Mouse (Mus musculus): ENCODE data around the gene Tnc. TPM values are rescaled to one million over a fixed set of nuclear protein-coding genes. Genes with fewer than 3 reads are reported as not detected.
"Not testable (repeated sequence)": the region's sequence is repeated elsewhere in the genome, so short reads cannot be mapped to it uniquely, and the experiment has no call there.

Gene Tnc
- total RNA-seq, 2 experiments from 2014 or later: 40.9 to 41.6 TPM

GRCm38 (mm10) chr4:63961858-63962468 is 84.9 kb downstream of the Tnc start:
- DNase-seq: no peak

- no peak for DNase-seq
Measured at GRCm38 (mm10) chr4:63958601-63959000, 88.2 kb downstream of the Tnc start.

- DNase-seq: no peak
Measured at GRCm38 (mm10) chr4:63950054-63950453, 96.8 kb downstream of the Tnc start.

GRCm38 (mm10) chr4:63948688-63949073 is 98.1 kb downstream of the Tnc start:
- not testable (repeated sequence) for DNase-seq

- peak; percentile 58 for DNase-seq
Measured at GRCm38 (mm10) chr4:63948066-63948687, 98.6 kb downstream of the Tnc start.

DNA sequence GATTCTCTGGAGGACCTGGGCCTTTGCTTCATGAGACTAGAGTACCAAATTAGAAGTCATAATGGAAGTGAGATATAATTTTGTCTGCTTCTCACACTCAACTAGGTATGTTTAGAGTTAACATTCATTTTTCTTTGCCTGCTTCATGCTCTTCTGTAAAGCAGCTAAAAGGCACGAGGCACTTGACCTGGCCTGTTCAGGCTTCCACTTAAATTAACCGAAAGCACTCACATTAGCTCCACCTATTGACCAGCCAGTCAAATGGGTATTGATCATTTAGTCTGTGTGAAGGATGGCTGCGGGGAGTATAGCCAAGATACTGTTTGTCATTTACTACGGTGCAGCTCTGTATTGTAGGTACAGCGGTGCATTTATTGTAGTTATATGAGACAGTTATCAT is 103.0 kb downstream of the Tnc start:
- DNase-seq: no peak

DNA sequence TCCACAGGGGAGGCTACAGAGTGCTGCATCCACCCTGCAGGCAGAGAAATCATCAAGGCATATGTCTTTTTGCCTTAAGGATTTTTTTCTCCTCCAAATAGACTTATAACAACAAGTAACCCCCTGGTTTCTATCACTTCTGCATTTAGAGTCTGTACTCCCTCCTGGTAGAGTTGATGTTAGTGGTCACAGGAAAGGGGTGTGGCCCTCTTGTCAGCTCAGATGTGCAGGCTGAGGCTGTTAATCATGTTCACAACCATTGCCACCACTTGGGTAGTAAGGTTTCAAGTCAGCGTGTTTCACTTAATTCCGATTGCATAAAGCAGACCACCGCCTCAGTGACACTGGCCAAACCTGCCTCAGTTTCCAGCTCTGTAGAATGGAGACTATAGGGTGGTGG is 103.9 kb downstream of the Tnc start:
- DNase-seq: no peak

- DNase-seq: no peak
Measured at GRCm38 (mm10) chr4:63941420-63941819, 105.4 kb downstream of the Tnc start.

- no peak for DNase-seq
Measured at GRCm38 (mm10) chr4:63939428-63939827, 107.4 kb downstream of the Tnc start.

DNA sequence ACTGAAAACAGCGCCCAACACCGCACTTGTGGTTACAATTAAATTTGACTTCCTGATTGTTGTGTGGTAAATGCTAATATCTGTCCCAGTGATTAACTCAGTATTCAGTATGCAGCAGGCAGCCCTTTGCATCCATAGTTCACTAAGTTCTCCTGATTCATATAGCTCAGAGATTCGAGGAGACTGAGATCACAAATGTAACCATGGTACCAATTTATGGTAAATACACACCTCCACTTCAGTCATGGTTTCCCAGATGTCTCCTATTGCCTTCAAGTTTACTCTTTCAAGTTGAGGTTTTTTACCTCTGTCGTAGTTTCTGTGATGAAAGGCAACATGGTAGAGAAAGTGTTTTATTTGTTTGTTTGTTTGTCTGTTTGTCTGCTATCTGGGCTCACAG is 110.9 kb downstream of the Tnc start:
- DNase-seq: no peak

- no peak for DNase-seq
Measured at GRCm38 (mm10) chr4:63935314-63935713, 111.5 kb downstream of the Tnc start.

GRCm38 (mm10) chr4:63930863-63931262 is 116.0 kb downstream of the Tnc start:
- DNase-seq: no peak

DNA sequence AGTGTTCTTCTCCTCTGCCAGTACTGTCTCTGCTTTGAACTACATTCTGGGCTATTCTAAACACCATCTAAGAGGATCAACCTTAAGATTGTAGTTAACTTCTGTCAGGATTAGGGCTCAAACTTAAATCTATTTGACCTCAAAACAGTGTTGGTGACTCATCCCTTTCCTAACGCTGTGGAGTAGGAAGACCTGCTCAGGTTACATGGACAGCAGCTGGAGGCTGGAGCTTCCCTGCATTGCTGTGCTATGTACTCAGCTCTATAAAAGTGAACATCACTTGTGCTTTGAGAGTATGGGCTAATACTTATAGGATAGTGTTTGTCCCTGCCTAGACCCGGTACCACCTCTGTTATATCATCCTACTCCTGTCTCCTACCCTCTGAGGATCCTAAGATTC is 117.3 kb downstream of the Tnc start:
- DNase-seq: no peak

DNA sequence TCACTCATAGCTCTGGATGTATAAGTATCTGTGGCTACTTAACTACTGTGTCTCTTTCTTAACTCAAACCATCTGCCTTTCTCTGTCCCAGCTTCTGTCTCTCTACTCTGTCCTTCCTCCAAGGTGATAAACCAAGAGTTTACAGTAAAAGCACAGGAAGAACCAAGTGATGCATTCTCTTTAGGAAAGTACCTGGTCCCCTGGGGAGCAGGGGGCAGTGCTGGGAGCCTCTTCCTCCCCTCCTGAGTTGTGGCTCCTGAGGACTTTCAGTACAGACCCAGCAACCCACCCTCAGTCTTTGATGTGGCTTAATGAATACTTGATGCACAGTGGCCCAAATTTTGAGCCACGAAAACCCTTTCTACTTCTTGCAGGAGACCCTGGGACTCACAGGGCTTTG is 118.6 kb downstream of the Tnc start:
- no peak for DNase-seq

GRCm38 (mm10) chr4:63917181-63917580 is 129.6 kb downstream of the Tnc start:
- no peak for DNase-seq

GRCm38 (mm10) chr4:63916753-63917152 is 130.1 kb downstream of the Tnc start:
- no peak for DNase-seq

DNA sequence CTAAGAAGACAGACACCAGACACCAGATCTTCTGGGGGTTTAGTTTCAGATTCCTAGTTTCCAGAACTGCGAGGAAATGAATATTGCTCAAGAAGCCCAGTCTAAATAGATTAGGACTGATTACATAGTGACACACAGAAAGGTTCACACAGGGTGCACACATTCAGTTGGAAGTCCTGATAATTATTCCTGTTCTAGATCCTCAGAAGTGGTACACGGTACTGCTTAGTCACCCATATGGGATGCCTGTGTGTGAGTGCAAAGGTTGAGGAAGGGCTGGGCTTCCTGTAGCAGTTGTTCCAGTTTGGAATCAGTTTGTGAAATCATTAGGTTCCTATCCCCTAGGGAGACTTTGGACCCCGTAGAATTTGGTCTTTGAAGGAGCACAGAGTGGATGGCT is 130.5 kb downstream of the Tnc start:
- no peak for DNase-seq

Other genes starting within 250 kb of the Tnc start
- not detected for gene Tnfsf8, start 185.7 kb downstream of the Tnc start, total RNA-seq (2021)